ENCODE assay signal across 22 mouse cellular contexts in genomic region chr2:154398267-154398666, GRCm38 (mm10). TPM values are rescaled to one million over a fixed set of nuclear protein-coding genes. Genes with fewer than 3 reads are reported as not detected.
DNase-seq lines count a peak whose midpoint lies in the region; ATAC-seq and TF ChIP-seq lines count a peak whose summit lies in the region.
"Had no signal": no experiment of that assay in that cellular context is flagged by ENCODE, and none has a peak within 500 bp of the region (broad histone marks: within the 10 kb centered on the region; RNA-seq: fewer than 3 reads in every experiment).

No protein-coding gene starts in this region.

- DNase-seq in gastrocnemius, adult 2 months, result no peak
- no peak for DNase-seq in gastrocnemius, postnatal 4 days (ENCODE audit: low spot score in 2 of 2)
- no peak for DNase-seq in heart, postnatal 0 days (ENCODE audit: low spot score)
- no peak for DNase-seq in heart, adult 8-10 months (ENCODE audit: low spot score)
- DNase-seq in layer of hippocampus, adult 2 months (ENCODE audit: low spot score in 2 of 2), result no peak
- no peak for DNase-seq in layer of hippocampus, postnatal 14 days (ENCODE audit: low spot score in 2 of 2)
- no peak for DNase-seq in lung, adult 2 months
- DNase-seq: adrenal gland, postnatal 25 days; cerebellum, adult 18-20 months; cerebellum, postnatal 36 days; gastrocnemius, postnatal 14 days; retina, postnatal 1 day; thymus, adult 2 months had no signal

- H3K4me1 ChIP-seq in heart, postnatal 0 days (ENCODE audit: control insufficient read depth, insufficient read depth), result peaks cover 31% of the 10 kb centered on the region
- no peaks in the 10 kb centered on the region for H3K4me1 ChIP-seq in lung, adult 2 months (ENCODE audit: control insufficient read depth, insufficient read depth, low read length)

- intact Hi-C loops in gastrocnemius, adult 2 months (cut with DNase I), result no loop called here

- H3K4me3 ChIP-seq in gastrocnemius, adult 2 months, result no peak overlapping the region
- no peak overlapping the region for H3K4me3 ChIP-seq in heart, postnatal 0 days (ENCODE audit: low read depth, low read length)
- H3K4me3 ChIP-seq in layer of hippocampus, adult 2 months, result no peak overlapping the region
- H3K4me3 ChIP-seq in lung, adult 2 months (replicated peaks; ENCODE audit: extremely low read depth, low read depth, low read length), result no peak overlapping the region
- H3K4me3 ChIP-seq: forebrain, embryonic 13.5 days; limb, embryonic 12.5 days; stomach, embryonic 15.5 days had no signal

- no peak for TF ChIP-seq POLR2A in lung, adult 2 months (IDR thresholded peaks at IDR 0.05; ENCODE audit: borderline replicate concordance, extremely low read depth, low read depth, low read length)

- H3K36me3 ChIP-seq in heart, postnatal 0 days (replicated peaks; ENCODE audit: control insufficient read depth, insufficient read depth, low read length), result peaks cover 20% of the 10 kb centered on the region
- H3K36me3 ChIP-seq: limb, embryonic 12.5 days; stomach, embryonic 15.5 days had no signal

- TF ChIP-seq CTCF in gastrocnemius, adult 2 months (IDR thresholded peaks at IDR 0.05), result no peak
- no peak for TF ChIP-seq CTCF in heart, postnatal 0 days (IDR thresholded peaks at IDR 0.05; ENCODE audit: low read depth)
- TF ChIP-seq CTCF in layer of hippocampus, adult 2 months (conservative IDR thresholded peaks at IDR 0.05), result no peak
- no peak for TF ChIP-seq CTCF in lung, adult 2 months (IDR thresholded peaks at IDR 0.05; ENCODE audit: insufficient read depth, low read length)

- no peaks in the 10 kb centered on the region for H3K27me3 ChIP-seq in heart, postnatal 0 days (ENCODE audit: control insufficient read depth, insufficient read depth, low read length)
- H3K27me3 ChIP-seq: CH12.LX; forebrain, embryonic 13.5 days; limb, embryonic 12.5 days; stomach, embryonic 15.5 days had no signal

- no peaks in the 10 kb centered on the region for H3K9me3 ChIP-seq in heart, postnatal 0 days (replicated peaks; ENCODE audit: control insufficient read depth, low read length)
- H3K9me3 ChIP-seq: forebrain, embryonic 13.5 days; limb, embryonic 12.5 days; stomach, embryonic 15.5 days had no signal

- TF ChIP-seq EP300 in heart, postnatal 0 days (IDR thresholded peaks at IDR 0.05; ENCODE audit: low read depth), result no peak

- H3K9ac ChIP-seq in heart, postnatal 0 days (replicated peaks; ENCODE audit: low read depth, low read length), result no peak overlapping the region
- H3K9ac ChIP-seq: forebrain, embryonic 13.5 days; limb, embryonic 12.5 days; liver, embryonic 14.5 days; stomach, embryonic 15.5 days had no signal

- 41% methylated on average over 7 of the region's 7 CpGs for WGBS in heart, postnatal 0 days
- WGBS in lung, adult 2 months, result 79% methylated on average over 7 of the region's 7 CpGs

- no peak overlapping the region for H3K4me2 ChIP-seq in heart, postnatal 0 days (ENCODE audit: low read depth, low read length)
- H3K4me2 ChIP-seq: forebrain, embryonic 13.5 days; limb, embryonic 12.5 days; midbrain, embryonic 11.5 days; stomach, embryonic 15.5 days had no signal

- ATAC-seq in heart, postnatal 0 days (ENCODE audit: insufficient read depth, low read depth), result no peak
- ATAC-seq in CD4-positive, CD25-positive, alpha-beta regulatory T cell, adult 4 months, result no peak
- ATAC-seq: forebrain, embryonic 13.5 days had no signal

- peak overlapping the region; percentile 63 for H3K27ac ChIP-seq in gastrocnemius, adult 2 months
- peak overlapping the region; percentile 70 for H3K27ac ChIP-seq in heart, postnatal 0 days (ENCODE audit: low read depth)
- H3K27ac ChIP-seq in layer of hippocampus, adult 2 months, result peak overlapping the region; percentile 62
- H3K27ac ChIP-seq: forebrain, embryonic 13.5 days; kidney, postnatal 0 days; limb, embryonic 12.5 days; liver, embryonic 14.5 days; macrophage; stomach, embryonic 15.5 days had no signal

RNA-seq across cellular contexts. Expression of gene Snta1, which starts 9.6 kb away (rescaled TPM):
- total RNA-seq in gastrocnemius, adult 2 months (2021), result 100 to 1,000 TPM; 245 to 247 TPM
- 100 to 1,000 TPM in 1 of 2 experiments, 10 to 100 TPM in 1; 96.6 to 121 TPM for total RNA-seq in gastrocnemius, postnatal 4 days (2021)
- 139 and 158 TPM in 2 replicates for total RNA-seq in heart, postnatal 0 days (2014; rRNA removed; ENCODE audit: low replicate concordance)
- polyA plus RNA-seq in heart, postnatal 0 days (2015; fragmentation: Nextera tagmentation; extraction: Ambion mirVana), result 66.9 and 67.8 TPM in 2 replicates
- 10 to 100 TPM; 69.1 to 74.1 (median 72.8) TPM for total RNA-seq in heart, adult 8-10 months (2022)
- 10 to 100 TPM; 46.2 to 46.9 TPM for total RNA-seq in layer of hippocampus, adult 2 months (2021)
- total RNA-seq in layer of hippocampus, postnatal 14 days (2021), result 10 to 100 TPM; 43.6 to 47.1 TPM
- polyA plus RNA-seq in CD4-positive, CD25-positive, alpha-beta regulatory T cell, adult 4 months (2017; shearing (Covaris generic)), result not detected
- 22.5 and 24.1 TPM in 2 replicates for polyA plus RNA-seq in lung, adult 2 months (2012; rRNA removed)
- total RNA-seq: CH12.LX had no signal

RNA-seq across cellular contexts. Expression of gene Cdk5rap1, which starts 25.5 kb away (rescaled TPM):
- 10 to 100 TPM; 14.5 to 15.3 TPM for total RNA-seq in gastrocnemius, adult 2 months (2021)
- total RNA-seq in gastrocnemius, postnatal 4 days (2021), result 10 to 100 TPM; 11.6 to 12.1 TPM
- 12.9 and 32.7 TPM in 2 replicates for total RNA-seq in heart, postnatal 0 days (2014; rRNA removed; ENCODE audit: low replicate concordance)
- polyA plus RNA-seq in heart, postnatal 0 days (2015; fragmentation: Nextera tagmentation; extraction: Ambion mirVana), result 20.5 and 24.9 TPM in 2 replicates
- total RNA-seq in heart, adult 8-10 months (2022), result 10 to 100 TPM; 17.0 to 21.7 (median 20.5) TPM
- total RNA-seq in layer of hippocampus, adult 2 months (2021), result 10 to 100 TPM; 15.3 to 18.3 TPM
- 10 to 100 TPM; 14.4 to 16.0 TPM for total RNA-seq in layer of hippocampus, postnatal 14 days (2021)
- polyA plus RNA-seq in CD4-positive, CD25-positive, alpha-beta regulatory T cell, adult 4 months (2017; shearing (Covaris generic)), result 10 to 100 TPM; 24.4 to 38.9 TPM
- polyA plus RNA-seq in lung, adult 2 months (2012; rRNA removed), result 6.6 and 9.5 TPM in 2 replicates

RNA-seq across cellular contexts. Expression of gene Cbfa2t2, which starts 38.0 kb away (rescaled TPM):
- 10 to 100 TPM; 13.4 to 17.9 TPM for total RNA-seq in gastrocnemius, adult 2 months (2021)
- 10 to 100 TPM; 37.2 to 38.2 TPM for total RNA-seq in gastrocnemius, postnatal 4 days (2021)
- 28.0 and 45.1 TPM in 2 replicates for total RNA-seq in heart, postnatal 0 days (2014; rRNA removed; ENCODE audit: low replicate concordance)
- 18.1 and 18.2 TPM in 2 replicates for polyA plus RNA-seq in heart, postnatal 0 days (2015; fragmentation: Nextera tagmentation; extraction: Ambion mirVana)
- total RNA-seq in heart, adult 8-10 months (2022), result 10 to 100 TPM; 11.6 to 22.2 (median 16.0) TPM
- 10 to 100 TPM; 55.1 to 55.8 TPM for total RNA-seq in layer of hippocampus, adult 2 months (2021)
- total RNA-seq in layer of hippocampus, postnatal 14 days (2021), result 10 to 100 TPM; 43.3 to 50.4 TPM
- polyA plus RNA-seq in CD4-positive, CD25-positive, alpha-beta regulatory T cell, adult 4 months (2017; shearing (Covaris generic)), result 10 to 100 TPM; 22.9 to 33.0 TPM
- polyA plus RNA-seq in lung, adult 2 months (2012; rRNA removed), result 8.8 and 12.7 TPM in 2 replicates
